Mouse (Mus musculus) small intestine, adult 2 months (tissue): Measurements from ENCODE around the gene Mrps9.

Experiments used
- CTCF ChIP-seq: fragments of 200-500 bp; IDR thresholded peaks from 2 replicates; pipeline ENCODE4 v1.5.1; 2012; ENCODE audit warnings: low read depth, mild to moderate bottlenecking, control low read depth, inconsistent platforms, low read length, moderate library complexity, mixed read lengths; ENCODE audit not compliant: insufficient replicate concordance, insufficient read length; ENCODE audit errors: extremely low read depth
- POLR2A ChIP-seq: fragments of 200-500 bp; IDR thresholded peaks from 2 replicates; pipeline ENCODE4 v1.6.1; 2012; ENCODE audit warnings: low read depth, mild to moderate bottlenecking, control low read depth, inconsistent platforms, low read length, moderate library complexity

GRCm38 (mm10) chr1:42953482-42953822 lies 102.4 kb downstream of the Mrps9 start:
- TF ChIP-seq CTCF = no peak
- no peak for TF ChIP-seq POLR2A
